Mouse (Mus musculus): ENCODE measurements around the gene Bhlhe41.

Gene Bhlhe41

GRCm38 (mm10) chr6:145865289-145865885 lies at the start of gene Bhlhe41:
Bhlhe41 (minus strand) TSS chr6:145865558.
- peak; percentile 80 for DNase-seq (ENCODE audit: low spot score)

GRCm38 (mm10) chr6:145912232-145912631 lies 46.9 kb upstream of the Bhlhe41 start:
- DNase-seq (ENCODE audit: low spot score), result no peak

GRCm38 (mm10) chr6:145910469-145911426 lies 45.4 kb upstream of the Bhlhe41 start:
- no peak for DNase-seq (ENCODE audit: low spot score)

- no peak for DNase-seq (ENCODE audit: low spot score)
Measured at GRCm38 (mm10) chr6:145909943-145910342, 44.6 kb upstream of the Bhlhe41 start.

- peak; percentile 58 for DNase-seq (ENCODE audit: low spot score)
Measured at GRCm38 (mm10) chr6:145906096-145906890, 40.9 kb upstream of the Bhlhe41 start.

GRCm38 (mm10) chr6:145904616-145905015 lies 39.3 kb upstream of the Bhlhe41 start:
- DNase-seq (ENCODE audit: low spot score), result no peak

GRCm38 (mm10) chr6:145904169-145904568 lies 38.8 kb upstream of the Bhlhe41 start:
- no peak for DNase-seq (ENCODE audit: low spot score)

- no peak for DNase-seq (ENCODE audit: low spot score)
Measured at GRCm38 (mm10) chr6:145894669-145895342, 29.4 kb upstream of the Bhlhe41 start.

GRCm38 (mm10) chr6:145893366-145894021 lies 28.1 kb upstream of the Bhlhe41 start:
- no peak for DNase-seq (ENCODE audit: low spot score)

GRCm38 (mm10) chr6:145892381-145893265 lies 27.3 kb upstream of the Bhlhe41 start:
- DNase-seq (ENCODE audit: low spot score), result no peak

- no peak for DNase-seq (ENCODE audit: low spot score)
Measured at GRCm38 (mm10) chr6:145891951-145892350, 26.6 kb upstream of the Bhlhe41 start.

GRCm38 (mm10) chr6:145887719-145888118 lies 22.4 kb upstream of the Bhlhe41 start:
- DNase-seq (ENCODE audit: low spot score), result no peak

GRCm38 (mm10) chr6:145886277-145886676 lies 20.9 kb upstream of the Bhlhe41 start:
- no peak for DNase-seq (ENCODE audit: low spot score)

GRCm38 (mm10) chr6:145885069-145885468 lies 19.7 kb upstream of the Bhlhe41 start:
- no peak for DNase-seq (ENCODE audit: low spot score)

- DNase-seq (ENCODE audit: low spot score), result no peak
Measured at GRCm38 (mm10) chr6:145883668-145884067, 18.3 kb upstream of the Bhlhe41 start.

GRCm38 (mm10) chr6:145883010-145883409 lies 17.7 kb upstream of the Bhlhe41 start:
- no peak for DNase-seq (ENCODE audit: low spot score)

- DNase-seq (ENCODE audit: low spot score), result no peak
Measured at GRCm38 (mm10) chr6:145880609-145881008, 15.3 kb upstream of the Bhlhe41 start.

- no peak for DNase-seq (ENCODE audit: low spot score)
Measured at GRCm38 (mm10) chr6:145876986-145877735, 11.8 kb upstream of the Bhlhe41 start.

- DNase-seq (ENCODE audit: low spot score), result no peak
Measured at GRCm38 (mm10) chr6:145873354-145873753, 8.0 kb upstream of the Bhlhe41 start.
